Mouse (Mus musculus): ENCODE results near the gene Ppp2r5e.
"Not testable (repeated sequence)": the region's sequence is repeated elsewhere in the genome, so short reads cannot be mapped to it uniquely, and the experiment has no call there.

Ppp2r5e gene

GRCm38 (mm10) chr12:75482015-75482414 lies 114.0 kb downstream of the Ppp2r5e start:
- no peak for DNase-seq

- peak; percentile 75 to 82 for DNase-seq
Measured at GRCm38 (mm10) chr12:75480031-75480430, 116.0 kb downstream of the Ppp2r5e start.

- no peak for DNase-seq
Measured at GRCm38 (mm10) chr12:75479375-75479898, 116.6 kb downstream of the Ppp2r5e start.

- DNase-seq, result no peak
Measured at GRCm38 (mm10) chr12:75478596-75478995, 117.4 kb downstream of the Ppp2r5e start.

- no peak for DNase-seq
Measured at GRCm38 (mm10) chr12:75478117-75478516, 117.9 kb downstream of the Ppp2r5e start.

GRCm38 (mm10) chr12:75473021-75473420 lies 123.0 kb downstream of the Ppp2r5e start:
- peak; percentile 87 to 92 for DNase-seq

GRCm38 (mm10) chr12:75472107-75472506 lies 123.9 kb downstream of the Ppp2r5e start:
- DNase-seq, result no peak

- no peak for DNase-seq
Measured at GRCm38 (mm10) chr12:75467814-75468213, 128.2 kb downstream of the Ppp2r5e start.

- no peak for DNase-seq
Measured at GRCm38 (mm10) chr12:75467127-75467526, 128.9 kb downstream of the Ppp2r5e start.

GRCm38 (mm10) chr12:75466206-75466605 lies 129.8 kb downstream of the Ppp2r5e start:
- no peak for DNase-seq

GRCm38 (mm10) chr12:75464016-75464769 lies 131.9 kb downstream of the Ppp2r5e start:
- DNase-seq, result peak in 1 of 2 experiments; percentile 58

- DNase-seq, result no peak
Measured at GRCm38 (mm10) chr12:75460561-75460960, 135.5 kb downstream of the Ppp2r5e start.

- DNase-seq, result no peak
Measured at GRCm38 (mm10) chr12:75459656-75460055, 136.4 kb downstream of the Ppp2r5e start.

- DNase-seq, result no peak
Measured at GRCm38 (mm10) chr12:75453441-75453840, 142.6 kb downstream of the Ppp2r5e start.

GRCm38 (mm10) chr12:75453027-75453426 lies 143.0 kb downstream of the Ppp2r5e start:
- no peak for DNase-seq

GRCm38 (mm10) chr12:75450592-75450991 lies 145.5 kb downstream of the Ppp2r5e start:
- DNase-seq, result no peak

GRCm38 (mm10) chr12:75450011-75450410 lies 146.0 kb downstream of the Ppp2r5e start:
- DNase-seq, result no peak

- DNase-seq, result no peak
Measured at GRCm38 (mm10) chr12:75449475-75449966, 146.5 kb downstream of the Ppp2r5e start.

- DNase-seq, result peak in 1 of 2 experiments; percentile 26
Measured at GRCm38 (mm10) chr12:75448921-75449320, 147.1 kb downstream of the Ppp2r5e start.

GRCm38 (mm10) chr12:75446245-75446644 lies 149.8 kb downstream of the Ppp2r5e start:
- DNase-seq, result no peak

- not testable (repeated sequence) for DNase-seq
Measured at GRCm38 (mm10) chr12:75432400-75432799, 163.6 kb downstream of the Ppp2r5e start.

- no peak for DNase-seq
Measured at GRCm38 (mm10) chr12:75429685-75430396, 166.2 kb downstream of the Ppp2r5e start.

- no peak for DNase-seq
Measured at GRCm38 (mm10) chr12:75428719-75429118, 167.3 kb downstream of the Ppp2r5e start.

- no peak for DNase-seq
Measured at GRCm38 (mm10) chr12:75425882-75426281, 170.2 kb downstream of the Ppp2r5e start.

All from kidney, adult 8-10 months (tissue).